Mouse (Mus musculus) heart, adult 18-20 months (tissue): ENCODE results near the gene Plbd1. TPM values are rescaled to one million over a fixed set of nuclear protein-coding genes. Genes with fewer than 3 reads are reported as not detected.

Experiments
- DNase-seq, 2 experiments: peaks; one replicate each; pipeline ENCODE4 v3.0.0; 2021 to 2022; ENCODE audit warnings: mixed read lengths in 1 of 2
- long read RNA-seq, 2 experiments: library from polyadenylated mRNA; stranded (forward); transcript quantifications; one replicate each; pipeline ENCODE4 v2.0.0; 2021
- total RNA-seq, 2 experiments: library from RNA; stranded (reverse); gene quantifications; 2 replicates each; pipeline ENCODE4 v1.2.3; 2021

Gene Plbd1
- total RNA-seq = 10 to 100 TPM; 42.7 to 50.9 TPM
- long read RNA-seq, experiment 1, transcript Plbd1-201 (11 exons, 2,010 nt) = major isoform, 44 of 50 reads
- long read RNA-seq, experiment 1, partial matches to known transcripts = 3 of 50 reads
- long read RNA-seq, experiment 1, other reads (novel, unspliced or antisense) = 3 of 50 reads
- long read RNA-seq, experiment 2, transcript Plbd1-201 (11 exons, 2,010 nt) = major isoform, 22 of 25 reads
- long read RNA-seq, experiment 2, partial matches to known transcripts = 3 of 25 reads
- long read RNA-seq, experiment 2, other reads (novel, unspliced or antisense) = 0 of 25 reads

DNA sequence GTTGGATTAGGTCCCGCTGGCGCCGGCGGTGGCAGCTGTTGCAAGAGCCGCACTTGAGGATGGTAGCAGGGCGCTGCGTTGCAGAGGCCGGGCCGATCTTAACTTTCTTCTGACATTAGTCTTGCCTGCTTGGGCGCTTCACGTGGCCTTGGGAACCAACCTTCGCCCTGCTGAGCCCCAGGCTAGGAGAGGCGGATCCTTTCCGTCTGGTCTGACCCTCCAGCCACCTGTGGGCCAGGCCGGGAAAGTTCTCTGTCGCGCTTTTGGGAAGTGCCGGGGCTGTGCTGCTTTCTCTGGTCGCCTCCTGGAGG lies at the start of gene Plbd1:
Gene Plbd1 (minus strand): TSS at position 223 of the 311 bp plus-strand sequence.
- peak; percentile 78 to 84 for DNase-seq

DNA sequence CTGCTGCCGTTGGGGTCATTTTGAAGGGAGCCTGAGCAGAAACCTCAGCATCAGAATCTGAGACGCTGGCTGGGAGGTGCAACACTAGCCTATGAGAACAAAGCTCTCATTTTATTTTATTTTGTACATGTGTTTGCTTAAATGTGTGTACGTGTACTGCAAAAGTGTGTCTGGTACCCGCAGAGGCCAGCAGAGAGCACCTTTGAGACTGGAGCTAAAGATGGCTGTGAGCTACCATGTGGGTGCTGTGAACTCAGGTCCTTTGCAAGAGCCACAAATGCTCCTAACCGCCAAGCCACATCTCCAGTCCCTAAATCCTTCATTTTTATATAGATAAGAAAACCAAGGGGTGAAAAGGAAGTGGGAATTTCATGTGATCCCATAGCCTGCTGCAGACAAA lies 48.7 kb upstream of the Plbd1 start:
- no peak for DNase-seq

DNA sequence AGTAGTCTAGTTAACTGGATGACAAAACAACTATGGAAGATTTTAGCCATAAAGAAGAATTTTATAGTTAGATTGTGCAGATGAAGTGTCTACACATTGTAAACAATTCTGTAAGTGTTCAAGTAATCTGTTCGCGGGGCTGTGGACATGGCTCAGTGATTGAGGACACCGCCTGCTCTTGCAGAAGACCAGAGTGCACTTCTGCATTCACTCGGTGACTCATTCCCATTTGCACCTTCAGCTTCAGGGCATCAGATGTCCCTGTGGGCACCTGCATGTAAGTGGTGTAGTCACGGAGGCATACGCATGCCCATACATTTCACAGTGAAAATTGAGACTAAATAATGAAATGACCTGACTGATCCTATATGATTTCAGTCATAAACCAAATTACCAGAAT lies 46.9 kb upstream of the Plbd1 start:
- DNase-seq = no peak

DNA sequence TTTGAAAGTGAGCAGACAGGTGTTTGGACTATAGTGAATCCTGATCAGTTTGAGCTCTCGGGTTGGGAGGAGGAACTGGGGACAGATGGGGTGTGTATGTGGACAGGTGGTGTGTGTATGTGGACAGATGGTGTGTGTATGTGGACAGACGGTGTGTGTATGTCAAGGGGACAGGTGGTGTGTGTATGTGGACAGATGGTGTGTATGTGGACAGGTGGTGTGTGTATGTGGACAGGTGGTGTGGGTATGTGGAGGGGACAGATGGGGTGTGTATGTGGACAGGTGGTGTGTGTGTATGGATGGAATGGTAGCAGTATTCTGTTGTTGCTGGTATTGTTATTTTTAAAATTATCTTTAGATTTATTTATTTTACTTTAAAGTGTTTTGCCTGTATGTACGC lies 40.1 kb upstream of the Plbd1 start:
- no peak for DNase-seq

DNA sequence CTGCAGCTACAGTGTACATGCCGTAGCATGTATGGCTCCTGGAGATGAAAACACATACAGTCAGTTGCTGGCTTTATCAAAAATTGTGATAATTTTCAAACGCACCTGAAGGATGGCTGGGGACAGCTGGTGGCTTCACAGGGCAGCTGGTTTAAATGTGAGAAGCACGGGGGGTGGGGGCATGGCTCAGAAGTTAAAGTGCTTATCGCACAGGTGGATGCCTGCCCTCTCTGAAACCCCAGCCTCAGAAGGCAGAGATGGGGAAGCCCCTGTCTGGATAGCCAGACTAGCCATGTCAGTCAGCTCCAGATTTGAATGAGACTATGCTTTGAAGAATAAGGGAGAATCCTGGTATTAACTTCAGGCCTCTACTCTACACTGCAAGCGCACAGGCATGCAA lies 39.5 kb upstream of the Plbd1 start:
- DNase-seq = no peak

DNA sequence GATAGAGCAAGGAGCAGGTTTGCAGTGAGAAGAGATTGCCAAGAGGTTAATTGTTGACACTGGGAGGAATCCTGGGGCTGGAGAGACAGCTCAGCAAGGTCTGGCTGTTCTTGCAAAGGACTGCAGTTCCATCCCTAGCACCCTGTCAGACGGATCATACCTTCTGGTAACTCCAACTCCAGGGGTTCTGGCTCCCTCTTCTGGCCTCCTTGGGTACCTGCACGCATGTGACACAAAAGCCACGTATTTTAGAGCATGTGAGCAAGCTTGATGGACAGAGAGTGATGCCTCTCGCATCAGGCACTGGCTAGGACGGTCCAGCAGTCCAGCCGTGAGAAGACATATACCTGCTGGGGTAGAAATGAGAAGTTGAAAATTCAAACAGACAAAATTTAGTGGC lies 29.6 kb upstream of the Plbd1 start:
- DNase-seq = no peak

DNA sequence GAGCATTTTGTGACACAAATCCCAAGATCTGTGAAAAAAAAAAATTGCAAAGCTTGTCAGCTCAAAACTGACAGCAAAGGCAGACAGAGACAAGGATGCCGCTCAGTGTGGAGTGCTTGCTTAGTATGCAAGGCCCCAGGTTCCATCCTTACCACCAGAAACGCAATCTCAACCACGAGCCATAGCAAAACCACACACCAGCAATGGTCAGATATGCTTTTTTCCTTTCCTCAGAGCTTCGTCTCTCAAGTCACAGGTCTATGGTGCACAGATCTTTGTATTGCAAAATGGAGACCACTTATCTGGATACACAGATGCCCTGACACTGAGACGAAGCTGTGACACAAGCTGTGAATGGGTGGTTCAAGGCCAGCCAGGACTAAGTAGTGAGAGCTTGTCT lies 28.8 kb upstream of the Plbd1 start:
- DNase-seq = no peak

DNA sequence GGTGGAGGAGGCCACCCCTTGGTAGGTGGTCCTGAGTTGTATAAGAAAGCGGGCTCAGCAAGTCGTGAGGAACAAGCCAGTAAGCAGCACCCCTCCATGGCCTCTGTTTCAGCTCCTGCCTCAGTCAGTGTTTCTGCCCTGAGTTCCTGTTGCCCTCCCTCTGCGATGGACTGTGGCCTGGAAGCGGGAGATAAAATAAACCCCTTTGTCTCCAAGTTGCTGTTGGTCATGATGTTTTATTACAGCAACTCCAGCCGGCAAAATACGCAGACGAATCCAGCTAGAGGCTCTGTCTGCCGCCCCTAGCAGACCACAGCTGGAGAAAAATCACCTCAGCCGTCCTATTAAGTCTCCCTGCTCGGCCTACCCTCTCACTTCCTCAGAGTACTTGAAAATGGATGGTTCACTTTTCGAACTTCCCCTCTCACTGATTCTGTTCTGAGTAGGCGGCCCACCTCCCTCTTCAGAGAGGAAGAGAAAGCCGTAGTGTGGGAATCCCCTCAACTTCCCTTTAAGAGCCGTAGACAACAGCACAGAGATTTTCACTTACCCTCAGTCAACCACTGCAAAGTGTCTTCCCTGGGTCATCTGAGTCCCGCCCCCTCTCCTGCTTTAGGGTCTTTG lies 28.2 kb upstream of the Plbd1 start:
- peak in 1 of 2 experiments; percentile 66 for DNase-seq

DNA sequence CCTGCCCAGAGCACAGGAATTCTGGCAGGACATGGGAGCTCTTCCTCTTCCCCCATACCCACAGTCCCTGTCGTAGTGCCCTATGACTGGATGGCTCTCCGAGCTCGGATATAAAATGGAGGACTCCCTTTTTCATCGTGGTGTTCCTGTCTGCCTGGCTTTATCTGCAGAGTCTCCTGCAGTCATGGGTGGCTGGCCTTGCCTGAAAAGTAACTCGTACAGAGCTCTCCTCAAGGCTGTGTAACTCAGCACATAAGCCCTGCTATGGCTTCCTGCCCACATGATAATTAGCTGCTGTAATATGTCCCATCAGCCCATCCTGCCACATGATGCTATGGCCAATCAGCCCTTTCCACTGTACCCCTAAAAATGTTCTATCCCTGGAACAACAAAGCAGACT lies 23.7 kb upstream of the Plbd1 start:
- no peak for DNase-seq

DNA sequence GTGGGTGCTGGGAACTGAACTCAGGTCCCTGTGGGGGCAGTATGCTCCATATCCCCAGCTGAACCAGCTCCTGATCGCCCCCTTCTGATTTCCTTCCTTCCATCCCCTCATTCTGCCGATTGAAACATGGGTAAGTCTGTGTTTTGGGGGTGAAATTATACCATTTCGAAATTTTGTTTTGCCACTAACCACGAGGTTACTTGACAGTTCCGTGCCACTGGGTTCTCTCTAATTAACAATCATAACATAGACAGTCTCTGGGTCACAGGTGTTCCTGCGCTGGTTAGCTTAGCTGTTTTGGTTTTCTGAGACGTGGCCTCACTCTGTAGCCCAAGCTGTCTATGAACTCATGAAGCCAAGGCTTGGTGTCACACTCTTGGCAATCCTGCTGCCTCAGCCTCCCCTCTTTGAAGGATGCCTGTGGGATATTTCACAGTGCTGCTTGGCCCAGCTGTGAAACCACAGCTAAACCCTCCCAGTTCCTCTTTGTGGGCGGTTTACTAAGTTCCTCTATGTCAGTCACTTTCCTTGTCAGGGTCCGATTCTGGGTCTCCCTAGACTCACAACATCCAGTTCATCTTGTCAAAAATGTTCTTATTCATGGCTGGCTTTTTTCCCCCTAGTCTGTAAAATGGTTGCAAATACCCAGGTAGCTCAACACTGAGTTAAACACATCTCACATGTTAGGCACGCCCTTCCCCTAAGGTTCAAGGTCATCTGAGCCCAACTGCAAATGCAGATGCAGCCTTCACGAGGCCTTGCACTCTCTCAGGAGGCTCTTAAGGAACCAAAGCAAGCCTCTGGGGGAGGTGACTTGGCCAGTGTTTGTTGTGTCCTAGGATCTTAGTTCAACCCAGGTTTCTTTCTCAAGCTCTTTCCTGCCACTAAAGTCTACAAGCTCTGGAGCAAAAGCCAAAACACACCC lies 21.9 kb upstream of the Plbd1 start:
- peak; percentile 23 to 63 for DNase-seq

DNA sequence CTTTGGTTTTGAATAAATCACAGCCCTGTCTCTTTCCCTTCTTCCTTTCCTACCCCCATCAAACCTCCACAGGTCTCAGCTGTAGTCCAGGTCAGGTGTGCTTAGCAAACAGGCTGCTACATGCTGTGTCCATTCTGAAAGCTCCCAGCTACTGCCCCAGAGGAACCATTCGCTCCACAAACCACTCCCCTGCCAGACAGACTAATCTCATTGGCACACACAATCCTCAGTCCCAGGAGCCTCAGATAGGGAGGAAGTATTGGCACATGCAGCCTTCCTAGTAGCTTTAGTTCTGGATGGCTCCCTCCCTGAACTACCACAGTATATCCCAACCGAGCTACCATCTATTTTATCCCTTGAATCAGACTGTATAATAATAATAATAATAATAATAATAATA lies 17.7 kb upstream of the Plbd1 start:
- peak in 1 of 2 experiments; percentile 22 for DNase-seq

DNA sequence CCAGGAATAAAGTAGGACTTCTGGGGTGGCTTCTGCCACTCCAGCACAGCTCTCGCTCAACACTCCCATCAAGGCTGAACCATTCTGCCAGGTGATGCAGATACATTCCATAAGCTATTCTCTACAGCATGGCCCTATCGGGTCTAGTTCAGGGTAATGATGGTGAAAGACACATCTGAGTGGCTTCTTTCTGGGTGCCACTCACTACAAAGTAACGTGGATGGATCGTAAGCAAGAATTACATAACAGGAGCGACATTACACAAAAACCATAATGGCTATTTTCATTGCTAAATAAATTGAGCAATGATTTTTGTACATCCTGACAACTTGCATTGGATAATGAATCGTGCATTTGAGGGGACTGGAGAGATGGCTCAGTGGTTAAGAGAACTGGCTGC lies 13.2 kb upstream of the Plbd1 start:
- DNase-seq = no peak

DNA sequence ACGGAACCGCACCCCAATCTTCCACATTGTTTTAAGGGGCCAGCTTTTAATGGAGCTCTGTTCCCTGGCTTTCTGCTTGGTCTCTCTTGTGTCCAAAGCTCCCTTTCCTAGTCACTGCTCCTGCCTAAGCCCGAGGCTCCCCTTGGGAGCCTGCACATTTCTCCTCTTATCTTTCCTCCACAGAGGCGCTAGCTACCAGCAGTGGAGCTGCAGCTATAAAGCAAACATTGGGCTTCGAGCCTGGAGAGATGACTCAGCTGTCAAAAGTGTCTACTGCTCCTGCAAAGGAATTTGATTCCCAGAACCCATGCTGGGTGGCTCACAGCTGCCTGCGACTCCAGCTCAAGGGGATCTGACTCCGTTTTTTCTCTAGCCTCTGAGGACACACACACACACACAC lies 10.7 kb upstream of the Plbd1 start:
- peak; percentile 81 to 85 for DNase-seq

DNA sequence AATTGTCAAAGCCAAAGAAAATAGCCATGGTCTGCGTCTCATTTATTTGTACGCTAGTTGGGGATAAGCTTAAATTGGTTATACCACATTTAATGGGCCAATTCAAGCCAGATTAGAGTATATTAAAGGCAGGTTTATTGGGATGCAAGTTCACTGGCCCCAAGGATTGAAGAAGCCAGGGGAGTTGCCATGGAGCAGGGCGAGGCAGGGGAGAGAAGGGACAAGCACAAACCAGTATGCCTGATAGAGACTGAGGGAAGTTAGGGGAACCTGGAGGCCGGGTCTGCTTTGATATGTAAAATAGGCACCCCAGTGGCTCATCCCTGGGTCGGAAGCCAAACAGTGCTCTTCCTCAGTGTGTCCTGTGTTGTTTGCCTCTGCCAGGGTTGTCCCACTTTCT lies 7.5 kb upstream of the Plbd1 start:
- no peak for DNase-seq

DNA sequence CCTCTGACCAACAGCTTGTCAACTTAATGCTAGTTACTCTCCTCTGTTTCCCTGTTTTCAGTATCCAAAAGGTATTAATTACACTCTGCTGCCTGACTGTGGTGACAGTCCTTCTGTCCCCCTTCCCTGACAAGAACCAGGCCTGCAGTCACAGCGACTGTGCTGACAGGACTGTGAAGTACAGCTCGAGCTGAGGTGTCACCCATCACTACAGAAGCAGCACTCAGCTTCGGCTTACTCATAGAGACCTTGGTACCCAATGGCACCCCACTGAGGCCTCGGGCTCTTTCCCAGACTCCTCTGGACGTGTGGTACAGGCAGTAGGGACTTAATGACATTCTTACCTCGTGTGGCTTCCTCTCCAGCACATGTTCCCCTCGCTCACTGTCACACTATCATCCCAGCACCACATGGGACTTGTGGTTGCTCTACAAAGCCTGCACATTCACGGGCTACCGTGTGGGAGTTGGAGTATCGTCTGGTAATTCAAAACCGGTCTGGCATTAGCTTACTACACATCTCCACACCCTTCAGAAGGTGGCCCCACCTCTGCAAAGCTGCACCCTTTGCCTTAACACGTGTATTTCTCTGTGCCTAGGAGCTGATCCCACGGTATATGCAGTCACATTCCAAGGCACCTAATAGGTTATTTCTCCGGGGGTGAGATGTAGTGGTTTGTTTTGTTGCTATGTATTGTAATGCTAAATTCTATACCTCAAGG lies 6.7 kb upstream of the Plbd1 start:
- DNase-seq = no peak

DNA sequence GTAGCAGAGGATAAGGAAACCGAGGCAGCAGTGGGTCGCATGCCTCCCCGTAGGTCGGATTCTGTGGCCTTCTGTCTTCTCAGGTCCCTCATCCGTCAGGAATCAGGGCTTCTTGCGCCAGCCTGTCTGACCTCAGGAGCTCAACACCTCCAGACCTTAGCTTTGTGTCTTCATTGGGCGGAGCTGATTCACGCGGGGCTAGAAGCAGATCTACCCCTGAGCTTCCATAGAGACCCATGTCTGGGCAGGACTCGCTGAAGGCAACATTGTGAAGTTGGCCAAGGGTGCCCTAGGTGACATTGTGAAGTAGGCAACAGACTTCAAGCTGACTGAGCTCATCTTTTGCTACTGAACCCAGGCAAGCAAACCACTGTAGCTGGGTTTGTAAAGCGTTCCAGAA lies 335 bp upstream of the Plbd1 start:
- DNase-seq = no peak

DNA sequence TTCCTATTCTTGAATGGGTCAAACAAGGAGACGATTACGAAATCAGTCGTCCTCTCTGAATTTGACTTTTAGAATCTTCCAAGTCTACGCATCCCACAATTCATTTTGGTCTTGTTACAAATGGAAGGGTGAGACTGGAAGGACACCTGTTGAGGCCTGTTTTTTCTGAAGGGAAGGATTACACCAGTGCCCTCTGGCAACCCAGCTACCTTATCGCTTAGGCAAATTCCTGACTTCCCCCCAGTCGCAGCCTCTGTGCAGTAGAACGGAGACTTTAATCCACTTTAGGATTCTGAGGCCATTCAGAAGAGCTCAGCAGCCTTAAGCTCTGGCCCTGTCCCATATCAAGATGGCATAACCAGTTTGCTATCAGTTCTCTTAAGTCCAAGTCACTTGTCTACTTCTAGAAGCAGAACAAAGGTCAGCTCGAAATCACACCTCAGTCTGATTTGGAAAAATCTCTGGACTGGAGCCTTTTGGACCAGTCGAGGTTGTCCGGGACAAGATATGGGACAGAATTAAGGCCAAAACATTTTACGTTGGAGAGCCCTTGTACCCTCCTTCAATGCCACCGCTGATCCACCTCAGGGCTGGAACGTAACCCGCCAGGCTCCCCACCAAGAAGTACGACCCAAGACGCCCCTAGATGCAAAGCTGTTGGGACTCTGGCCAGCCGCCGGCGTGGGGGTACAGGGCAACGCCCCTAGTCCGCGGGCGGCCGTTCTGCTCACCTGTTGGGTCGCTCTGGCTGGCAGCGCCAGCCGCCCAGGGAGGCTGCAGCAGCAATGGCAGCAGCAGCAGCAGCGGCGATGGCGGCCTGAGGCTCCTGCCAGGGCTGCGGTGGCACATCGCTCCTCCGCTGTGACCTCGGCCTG lies 660 bp downstream of the Plbd1 start:
- no peak for DNase-seq

DNA sequence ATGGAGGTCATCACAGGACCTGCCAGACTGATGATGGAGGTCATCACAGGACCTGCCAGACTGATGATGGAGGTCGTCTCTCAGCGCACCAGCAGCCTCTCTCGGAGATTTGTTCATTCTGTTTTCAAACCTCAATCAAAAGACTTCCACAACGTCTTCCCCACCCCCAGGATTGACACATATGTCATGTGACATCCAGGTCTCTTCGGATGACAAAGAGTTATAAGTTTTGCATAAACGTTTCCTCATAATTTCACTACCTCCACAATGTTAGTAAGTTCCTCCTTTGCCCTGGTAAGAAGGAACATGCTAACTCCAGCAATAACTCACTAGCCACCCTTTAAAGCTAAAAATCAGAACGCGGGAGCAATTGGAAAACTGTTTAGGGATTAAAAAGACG lies 2.5 kb downstream of the Plbd1 start:
- no peak for DNase-seq

DNA sequence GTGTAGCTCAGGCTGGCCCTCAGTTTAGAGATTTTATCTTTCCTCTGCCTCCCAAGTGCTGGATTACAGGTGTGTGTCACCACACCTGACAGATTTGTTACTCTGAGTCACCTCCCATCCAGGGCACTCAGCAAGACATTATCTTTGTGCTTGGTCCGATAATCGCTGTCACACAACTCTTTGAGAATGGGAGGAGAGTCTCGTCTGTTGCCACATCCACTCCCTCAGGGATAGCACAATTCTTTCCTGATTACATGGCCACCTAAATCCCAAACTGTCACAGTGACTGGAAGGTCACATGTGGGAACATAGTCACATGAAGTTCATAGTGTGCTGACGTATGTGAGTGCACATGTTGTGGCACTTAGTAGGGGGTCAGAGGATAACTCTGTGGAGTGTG lies 3.4 kb downstream of the Plbd1 start:
- no peak for DNase-seq

DNA sequence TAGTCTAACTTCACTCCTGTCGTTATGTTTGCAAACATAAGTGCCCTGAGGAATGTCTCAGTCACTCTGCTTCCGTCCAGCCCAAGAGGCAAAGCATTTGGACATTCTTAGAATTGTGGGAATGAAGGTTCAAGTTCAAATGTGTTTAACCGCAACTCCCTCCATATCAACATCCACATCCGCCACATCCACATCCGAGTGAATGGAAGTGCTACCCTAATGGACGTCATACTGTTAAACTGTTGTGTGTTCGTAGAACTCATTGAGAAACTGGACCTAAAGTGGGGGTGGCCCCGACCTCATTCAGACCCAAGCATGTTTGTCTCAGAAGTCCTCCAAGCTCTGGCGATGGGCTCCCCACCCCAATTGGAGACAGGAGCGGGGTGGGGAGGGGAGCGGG lies 5.9 kb downstream of the Plbd1 start:
- no peak for DNase-seq

DNA sequence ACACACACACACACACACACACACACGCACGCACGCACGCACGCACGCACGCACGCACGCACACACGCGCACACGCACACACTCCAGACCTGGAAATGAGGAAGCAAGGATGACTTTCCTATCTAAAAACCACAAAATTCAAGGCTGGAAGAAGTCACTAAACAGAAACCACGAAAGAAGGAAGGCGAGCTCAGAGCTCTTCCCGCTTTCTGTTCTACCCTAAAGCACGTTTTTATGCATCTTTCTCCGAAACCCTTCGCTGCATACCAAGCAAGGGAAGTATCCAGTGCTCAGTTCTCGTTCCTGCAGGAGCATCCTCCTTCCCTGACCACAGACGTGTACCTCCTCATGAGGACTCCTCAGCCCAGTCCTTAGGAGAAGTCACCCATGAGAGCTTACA lies 7.3 kb downstream of the Plbd1 start:
- no peak for DNase-seq

DNA sequence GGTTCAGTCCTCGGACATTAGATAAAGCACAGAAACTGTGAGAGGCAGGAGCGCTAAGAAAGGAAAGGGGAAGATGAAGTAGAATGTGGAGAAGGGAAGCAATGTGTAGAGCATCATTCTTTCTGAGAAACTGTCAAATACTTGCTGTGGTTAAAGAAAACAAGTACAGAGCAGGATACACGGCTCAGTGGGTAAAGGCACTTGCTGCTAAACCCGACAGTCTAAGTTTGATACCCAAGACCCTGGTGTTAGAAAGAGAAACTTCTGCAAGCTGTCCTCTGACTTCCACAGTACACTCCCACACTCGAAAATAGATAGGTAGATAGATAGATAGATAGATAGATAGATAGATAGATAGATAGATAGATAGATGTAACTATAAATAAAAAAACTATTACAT lies 8.4 kb downstream of the Plbd1 start:
- no peak for DNase-seq
